Comparison of ENCODE assay signal across 14 mouse cellular contexts in the genomic region with DNA sequence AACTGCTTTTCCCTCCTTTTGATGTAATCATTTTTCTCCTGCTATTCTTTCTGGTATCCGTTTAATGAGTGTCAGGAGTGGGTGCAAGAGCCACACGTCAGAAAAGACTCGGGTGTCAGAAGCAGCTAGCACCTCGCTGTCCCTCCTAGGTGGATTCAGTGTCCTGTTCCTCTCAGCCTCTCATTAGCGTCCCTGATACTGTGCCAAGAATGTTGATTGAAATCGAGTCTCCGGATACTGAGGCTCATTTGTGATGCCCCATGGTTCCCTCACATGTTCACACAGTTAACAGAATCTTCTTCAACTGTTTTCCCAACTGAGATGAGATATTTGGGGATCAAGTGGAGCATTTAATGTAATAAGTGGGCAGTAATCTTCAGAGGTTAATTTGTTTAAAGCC.
"Had no signal": no experiment of that assay in that cellular context is flagged by ENCODE, and none has a peak within 500 bp of the region (broad histone marks: within the 10 kb centered on the region; RNA-seq: fewer than 3 reads in every experiment).

No protein-coding gene starts in this region.

- H3K27ac ChIP-seq: kidney, postnatal 0 days; limb, embryonic 15.5 days; liver, embryonic 12.5 days; midbrain, embryonic 10.5 days; midbrain, embryonic 15.5 days; stomach, postnatal 0 days had no signal

- H3K36me3 ChIP-seq: limb, embryonic 15.5 days; liver, embryonic 12.5 days; midbrain, embryonic 10.5 days; midbrain, embryonic 15.5 days had no signal

- H3K4me3 ChIP-seq: limb, embryonic 15.5 days; liver, embryonic 12.5 days; midbrain, embryonic 10.5 days; midbrain, embryonic 15.5 days had no signal

- H3K27me3 ChIP-seq: limb, embryonic 15.5 days; midbrain, embryonic 15.5 days had no signal

- H3K9me3 ChIP-seq: limb, embryonic 15.5 days; liver, embryonic 12.5 days; midbrain, embryonic 10.5 days; midbrain, embryonic 15.5 days had no signal

- DNase-seq: kidney, adult 9 months; kidney, postnatal 36 days; layer of hippocampus, adult 9-11 months; layer of hippocampus, postnatal 36 days; lung, embryonic 14.5 days; lung, postnatal 10 days; lung, postnatal 4 days; thymus, postnatal 4 days had no signal

- H3K9ac ChIP-seq: limb, embryonic 15.5 days; liver, embryonic 12.5 days; lung, embryonic 14.5 days; midbrain, embryonic 15.5 days had no signal

- H3K4me1 ChIP-seq: liver, embryonic 12.5 days had no signal

- ATAC-seq: liver, embryonic 12.5 days; midbrain, embryonic 15.5 days had no signal

- H3K4me2 ChIP-seq: limb, embryonic 15.5 days; liver, embryonic 12.5 days; lung, embryonic 14.5 days; midbrain, embryonic 15.5 days had no signal
